Mouse (Mus musculus): ENCODE measurements around the gene Sema4c.

Sema4c gene

DNA sequence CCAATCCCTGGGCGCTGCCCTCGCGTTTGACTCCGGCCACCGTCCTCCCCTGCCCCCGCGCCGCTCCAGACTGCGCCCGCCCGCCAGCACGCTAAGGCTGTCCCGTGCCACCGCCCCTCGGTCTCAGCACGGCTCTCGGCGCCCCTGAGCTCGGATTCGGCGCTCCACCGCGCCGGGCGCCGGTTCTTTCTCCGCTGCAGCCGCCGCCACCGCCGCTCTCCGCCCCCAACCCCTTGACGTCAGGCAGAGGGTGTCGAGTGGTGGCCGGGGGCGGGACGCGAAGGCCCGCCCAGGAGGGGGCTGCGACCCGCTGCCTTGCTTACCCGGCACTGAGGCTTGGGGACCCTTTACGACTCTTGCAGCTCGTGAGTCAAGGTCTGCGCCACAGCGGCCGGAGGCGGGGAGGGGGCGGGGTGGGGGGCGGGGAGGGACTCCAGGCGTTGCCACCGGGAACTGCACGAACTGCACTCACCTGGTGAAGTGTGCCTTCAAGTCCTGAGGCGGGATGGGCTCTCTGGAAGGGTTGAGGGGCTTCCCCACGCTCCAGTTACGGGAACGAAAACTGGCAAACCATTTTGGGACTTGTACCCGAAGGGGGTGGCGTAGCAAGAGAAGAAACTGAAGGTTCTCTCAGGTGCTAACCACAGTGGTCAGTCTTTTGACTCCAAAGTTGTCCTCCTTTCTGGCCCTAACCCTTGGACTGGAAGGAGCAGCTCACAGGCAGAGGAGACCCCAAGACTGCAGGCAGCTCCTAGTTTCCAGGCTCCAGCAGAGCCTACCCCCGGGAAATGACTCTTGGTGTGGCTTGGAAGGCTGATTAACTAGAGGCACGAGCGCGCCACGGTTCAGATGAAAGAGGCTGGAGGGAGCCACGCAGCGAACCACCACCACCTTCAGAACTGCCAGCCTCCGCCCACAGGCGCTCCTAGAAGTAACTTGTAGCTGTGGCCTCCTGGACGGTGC lies at the start of gene Sema4c:
TSS of gene Sema4c (minus strand) at position 319 of the 963 bp plus-strand sequence.
- DNase-seq (ENCODE audit: low spot score): no peak

DNA sequence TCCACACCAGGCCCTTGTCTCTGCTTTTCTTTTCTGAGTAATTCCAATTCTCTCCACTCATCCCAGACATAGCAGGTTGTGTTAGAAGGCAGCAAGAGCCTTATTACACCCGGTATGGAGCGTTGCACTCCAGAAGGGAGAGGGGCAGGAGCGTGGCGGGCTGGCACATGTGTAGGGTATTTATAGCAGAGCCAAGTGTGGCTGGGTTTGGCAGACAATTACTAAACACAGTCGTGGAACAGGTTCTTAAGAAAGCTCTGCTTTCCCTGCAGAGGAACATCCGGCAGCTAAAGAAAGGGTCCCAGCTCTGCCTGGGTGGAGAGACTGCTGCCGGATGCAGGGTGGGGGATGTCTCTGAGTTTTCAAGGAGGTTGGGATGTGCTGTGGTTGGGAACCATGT lies 48.8 kb upstream of the Sema4c start:
- no peak for DNase-seq (ENCODE audit: low spot score)

DNA sequence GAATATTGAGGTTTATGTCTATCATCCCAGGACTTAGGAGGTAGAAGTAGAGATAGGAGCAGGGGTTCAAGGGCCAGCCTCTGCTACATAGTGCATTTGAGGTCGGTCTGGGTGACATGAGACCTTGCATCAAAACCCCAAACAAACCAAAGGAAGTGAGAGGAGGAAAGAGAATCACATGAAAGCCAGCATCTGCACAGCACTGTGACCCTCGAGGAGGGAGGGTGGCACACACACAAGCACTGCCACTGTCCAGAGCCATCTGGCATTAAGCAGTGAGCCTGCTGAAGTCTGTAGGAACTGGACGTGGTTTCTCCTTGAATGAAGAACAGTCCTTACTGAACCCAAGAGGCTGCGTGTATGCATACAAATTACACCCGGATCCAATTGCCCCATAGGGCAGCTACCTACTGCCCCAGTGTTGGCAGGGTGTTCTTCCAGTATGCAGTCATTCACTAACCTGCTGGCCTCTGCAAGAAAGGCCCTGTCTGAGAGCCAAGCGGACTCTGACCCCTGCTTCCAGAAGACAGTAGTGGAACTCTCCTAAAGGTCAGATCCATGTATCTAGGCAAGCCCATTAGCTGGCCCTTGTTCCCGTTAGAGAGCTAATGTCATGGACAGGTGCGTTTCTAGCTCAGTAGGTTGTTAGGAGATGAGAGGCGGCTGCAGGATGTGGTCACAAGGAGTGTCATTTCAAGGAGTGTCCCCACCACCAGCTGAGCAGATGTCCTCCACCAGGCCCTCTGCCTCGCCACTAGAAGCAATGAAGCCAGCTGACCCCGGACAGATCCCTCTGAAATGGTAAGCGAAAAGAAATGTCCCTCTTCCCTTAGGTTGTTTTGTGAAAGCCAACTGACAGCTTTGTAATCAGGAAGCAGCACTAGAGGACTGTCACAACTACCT lies 46.4 kb upstream of the Sema4c start:
- DNase-seq (ENCODE audit: low spot score): no peak

DNA sequence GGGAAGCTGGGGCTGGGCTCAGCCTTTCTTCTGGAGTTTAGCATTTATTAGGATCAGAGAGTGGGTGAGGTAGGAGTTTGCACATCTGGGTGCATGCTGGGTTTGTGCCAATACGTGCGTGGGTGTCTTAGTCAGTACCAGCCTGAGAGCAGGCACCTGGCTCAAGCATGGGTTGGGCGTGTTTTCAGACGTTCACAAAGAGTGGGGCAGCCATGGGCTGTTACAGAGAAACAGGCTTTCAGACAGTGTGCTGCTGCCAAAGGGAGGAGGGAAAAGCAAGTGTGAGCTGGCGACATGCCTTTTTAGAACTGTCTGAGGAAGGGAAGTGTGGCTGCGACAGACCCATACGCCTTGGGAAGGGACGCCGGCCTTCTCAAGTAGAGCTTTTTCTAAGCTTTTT lies 45.2 kb upstream of the Sema4c start:
- DNase-seq (ENCODE audit: low spot score): no peak

DNA sequence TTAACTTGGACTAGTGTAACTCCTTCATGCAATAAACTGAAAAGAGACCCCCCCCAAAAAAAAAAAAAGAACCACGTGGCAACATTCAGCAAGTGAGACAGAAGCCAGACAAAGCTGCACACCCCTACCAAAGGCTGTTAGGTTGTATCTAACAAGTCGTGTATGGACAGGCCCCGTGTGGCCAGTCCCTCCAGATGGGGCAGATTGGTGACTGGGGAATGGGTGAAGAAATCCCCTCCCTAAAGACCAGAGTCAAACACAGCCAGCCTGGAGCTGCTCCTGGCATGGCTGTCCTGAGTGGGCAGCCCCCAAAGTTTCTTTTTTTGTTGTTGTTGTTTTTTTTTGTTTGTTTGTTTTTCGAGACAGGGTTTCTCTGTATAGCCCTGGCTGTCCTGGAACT lies 44.1 kb upstream of the Sema4c start:
- DNase-seq (ENCODE audit: low spot score): no peak

DNA sequence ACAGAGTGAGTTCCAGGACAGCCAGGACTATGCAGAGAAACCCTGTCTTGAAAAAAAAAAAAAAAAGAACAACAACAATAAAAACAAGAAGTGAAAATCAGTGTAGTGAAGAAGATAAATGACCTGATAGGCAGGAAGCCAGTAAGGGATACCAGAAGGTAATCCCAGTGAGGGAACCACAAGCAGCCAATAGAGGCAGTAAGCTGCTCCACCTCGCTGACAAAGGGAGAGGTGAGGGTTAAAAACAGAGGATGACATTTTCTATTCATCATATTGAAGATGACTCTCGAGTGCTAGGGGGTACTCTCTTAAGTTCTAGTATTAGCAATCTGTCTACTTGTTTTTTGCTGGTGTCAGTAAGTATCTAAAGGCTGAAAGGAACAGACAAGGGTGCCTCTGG lies 40.3 kb upstream of the Sema4c start:
- no peak for DNase-seq (ENCODE audit: low spot score)

DNA sequence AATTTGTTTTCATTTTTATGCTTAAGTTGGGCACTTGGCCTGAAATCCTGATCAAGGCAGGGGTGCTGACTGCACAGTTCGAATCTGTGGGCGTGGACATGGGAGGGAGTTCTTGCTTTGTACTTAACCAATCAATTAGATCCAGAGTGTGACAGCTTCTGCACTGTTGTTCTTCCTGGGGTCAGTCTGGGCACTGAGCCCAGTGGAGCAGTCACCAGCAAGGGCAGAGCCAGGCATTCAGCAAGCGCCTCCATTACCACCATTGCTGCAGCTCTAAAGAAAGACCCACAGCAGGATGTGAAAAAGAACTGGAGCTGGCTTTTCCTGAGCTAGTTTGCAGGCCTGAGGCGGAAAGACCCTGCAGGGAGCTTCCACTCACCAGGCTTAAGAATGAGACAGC lies 38.0 kb upstream of the Sema4c start:
- no peak for DNase-seq (ENCODE audit: low spot score)

DNA sequence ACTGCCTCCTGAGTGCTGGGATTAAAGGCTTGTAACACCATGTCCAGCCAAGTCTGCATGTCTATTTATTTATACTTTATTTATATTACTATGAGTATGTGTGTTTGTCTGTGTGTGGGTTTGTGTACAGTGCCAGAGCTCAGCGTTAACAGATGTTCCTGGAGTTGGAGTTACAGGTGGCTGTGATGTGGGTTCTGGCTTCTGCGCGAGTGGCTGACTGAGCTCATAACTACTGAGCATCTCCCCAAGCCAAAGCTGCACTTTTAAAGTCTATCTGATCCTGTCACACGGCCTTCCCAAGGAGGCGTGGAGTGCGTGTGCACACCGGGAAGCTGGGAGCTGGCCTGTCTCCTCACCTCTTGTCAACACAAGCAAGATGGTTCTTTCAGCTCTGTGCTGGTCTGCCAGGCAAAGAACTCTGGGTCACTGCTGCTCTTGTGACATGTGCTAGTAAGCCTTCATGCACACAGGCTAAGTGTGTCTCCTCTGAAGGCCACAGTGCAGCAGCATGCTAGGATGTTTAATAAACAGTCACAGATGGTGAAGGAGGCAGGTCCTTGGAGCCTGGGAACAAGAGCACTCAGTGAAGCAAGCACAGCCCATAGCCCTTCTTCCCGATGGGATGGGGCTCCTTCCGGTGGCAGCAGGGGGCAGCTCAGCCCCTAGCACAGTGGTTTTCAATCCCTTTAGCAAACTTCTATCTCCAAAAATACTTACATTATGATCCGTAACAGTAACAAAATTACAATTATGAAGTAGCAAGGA lies 37.2 kb upstream of the Sema4c start:
- DNase-seq (ENCODE audit: low spot score): no peak

DNA sequence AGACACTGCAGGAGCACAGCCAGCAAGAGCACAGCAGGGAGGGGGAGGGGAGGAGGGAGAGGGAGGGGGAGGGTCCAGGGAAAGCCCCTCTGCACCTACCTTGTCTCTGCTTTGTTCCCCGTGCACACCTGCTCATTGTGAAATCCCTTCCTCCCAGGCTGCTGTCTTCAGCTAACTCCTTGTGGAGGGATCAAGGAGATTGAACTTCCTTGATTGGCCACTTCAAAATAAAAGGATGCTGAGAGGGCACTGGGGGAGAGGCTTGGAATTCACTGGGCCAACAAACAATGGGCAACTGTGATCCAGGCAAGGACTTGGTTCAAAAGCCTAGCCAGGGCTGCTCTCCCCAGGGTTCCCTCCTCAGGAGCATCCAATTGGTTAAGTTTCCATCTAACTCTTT lies 35.0 kb upstream of the Sema4c start:
- DNase-seq (ENCODE audit: low spot score): no peak

DNA sequence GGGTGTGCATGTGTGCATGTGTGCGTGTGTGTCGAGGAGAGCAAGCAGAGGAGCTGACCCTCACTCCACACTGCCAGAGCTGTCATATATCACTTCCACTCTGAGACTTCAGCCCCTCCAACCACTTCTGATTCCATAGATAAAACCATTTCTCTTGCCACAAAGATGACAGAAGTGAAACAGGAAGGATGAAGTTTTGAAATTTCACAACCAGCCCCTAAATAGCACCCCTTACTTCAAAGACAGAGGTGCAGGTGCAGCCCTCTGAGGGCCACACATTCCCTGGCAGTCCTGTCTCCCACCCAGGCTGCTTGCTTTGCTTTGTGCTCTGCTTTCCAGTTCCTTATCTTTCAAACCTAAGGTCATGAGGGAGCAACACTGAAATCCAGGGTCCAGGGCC lies 33.3 kb upstream of the Sema4c start:
- no peak for DNase-seq (ENCODE audit: low spot score)

DNA sequence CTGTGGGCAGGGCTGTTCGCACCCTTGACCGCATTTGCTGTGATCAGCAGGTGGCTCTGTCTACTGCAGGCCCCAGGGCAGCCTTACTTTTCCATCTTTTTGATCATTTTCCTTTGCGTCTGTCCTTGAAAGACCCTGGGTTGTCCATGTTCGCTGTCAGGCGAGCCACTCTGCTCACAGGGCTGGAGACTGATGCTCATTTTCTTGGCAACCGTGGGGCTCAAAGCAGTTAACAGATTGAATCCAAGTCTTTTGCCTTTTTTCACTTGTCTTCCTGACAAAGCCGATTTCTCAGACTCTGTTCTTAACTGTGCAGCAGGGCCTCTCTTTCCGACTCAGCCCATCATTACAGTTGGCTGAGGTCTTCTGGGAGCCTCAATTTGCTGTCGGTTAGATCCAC lies 32.5 kb upstream of the Sema4c start:
- no peak for DNase-seq (ENCODE audit: low spot score)

DNA sequence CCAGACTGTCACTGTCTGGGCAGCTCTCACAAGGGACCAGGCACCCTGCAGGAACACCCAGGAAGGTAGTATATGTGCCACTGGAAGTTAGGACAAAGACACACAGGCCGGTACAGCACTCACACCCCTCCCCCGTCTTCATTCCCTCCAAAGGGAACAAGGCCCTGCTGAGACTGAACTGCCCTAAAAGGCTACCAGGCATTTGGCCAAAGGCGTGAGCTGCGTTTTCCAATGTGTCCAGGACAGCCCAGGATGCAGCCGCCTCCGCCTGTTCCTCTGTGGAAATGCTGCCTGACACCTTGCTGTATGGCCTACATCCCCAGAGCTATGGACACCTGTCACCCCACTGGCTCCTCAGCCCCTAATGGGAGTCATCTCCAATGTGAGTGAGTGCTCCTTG lies 31.3 kb upstream of the Sema4c start:
- DNase-seq (ENCODE audit: low spot score): no peak

DNA sequence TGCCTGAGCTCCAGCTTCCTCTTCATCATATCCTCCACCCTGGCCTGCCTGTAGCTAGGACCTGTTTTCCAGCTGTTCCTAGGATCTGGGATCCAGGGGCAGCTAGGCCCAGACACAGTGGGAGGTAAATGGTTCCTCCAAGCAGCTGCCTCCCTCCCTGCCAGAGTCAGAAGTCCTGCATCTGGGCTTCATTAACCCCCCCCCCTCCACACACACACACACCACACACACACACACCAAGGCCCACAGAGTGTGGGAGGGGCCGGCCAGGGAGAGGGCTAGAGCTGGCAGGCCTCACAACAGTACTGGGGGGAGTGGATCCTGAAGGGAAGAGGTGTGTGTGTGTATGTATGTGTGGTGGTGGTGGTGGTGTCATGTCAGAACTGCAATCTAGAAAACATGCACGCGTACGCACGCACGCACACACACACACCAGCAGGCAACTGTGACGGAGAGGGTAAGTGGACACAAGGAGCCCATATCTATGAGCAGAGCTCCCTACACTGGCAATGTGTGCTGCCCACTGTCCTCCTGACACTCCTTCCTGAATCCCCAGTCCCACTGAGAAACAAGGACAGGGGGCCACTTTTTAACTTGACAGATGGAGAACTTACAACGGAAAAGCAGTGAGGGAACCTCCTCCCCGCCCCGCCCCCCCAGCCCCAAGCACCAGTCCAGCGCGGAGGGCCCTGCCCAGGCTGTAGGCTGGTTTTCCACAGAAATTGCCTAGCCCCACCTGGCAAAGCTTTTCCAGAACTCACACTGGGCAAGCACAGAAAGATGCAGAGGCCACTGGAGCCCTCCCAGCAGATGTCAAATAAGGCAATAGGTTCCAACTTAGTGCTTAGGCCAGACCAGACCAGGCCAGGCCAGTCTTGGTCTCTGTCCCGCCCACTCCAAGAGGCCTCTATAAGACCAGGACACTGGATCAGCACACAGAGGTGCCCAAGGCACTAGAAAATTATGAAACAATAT lies 30.6 kb upstream of the Sema4c start:
- DNase-seq (ENCODE audit: low spot score): no peak

DNA sequence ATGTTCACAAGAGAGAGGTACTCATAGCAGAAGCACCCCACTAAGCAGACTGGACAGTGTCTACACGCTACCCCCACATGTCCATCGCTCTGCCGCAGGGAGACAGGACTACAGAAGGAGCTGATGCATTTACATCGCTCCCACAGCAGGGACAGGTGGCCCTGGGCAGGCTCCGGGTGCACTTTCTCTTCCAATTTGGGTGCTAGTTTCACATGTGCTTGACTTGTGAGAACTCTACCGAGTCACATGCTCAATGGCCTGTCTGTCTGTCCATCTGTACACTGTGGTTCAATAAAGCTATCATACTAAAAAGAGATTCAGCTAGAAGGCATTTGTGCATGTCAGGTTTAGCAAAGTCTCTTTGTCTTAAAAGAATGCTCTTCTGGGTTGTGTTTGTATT lies 29.7 kb upstream of the Sema4c start:
- no peak for DNase-seq (ENCODE audit: low spot score)

DNA sequence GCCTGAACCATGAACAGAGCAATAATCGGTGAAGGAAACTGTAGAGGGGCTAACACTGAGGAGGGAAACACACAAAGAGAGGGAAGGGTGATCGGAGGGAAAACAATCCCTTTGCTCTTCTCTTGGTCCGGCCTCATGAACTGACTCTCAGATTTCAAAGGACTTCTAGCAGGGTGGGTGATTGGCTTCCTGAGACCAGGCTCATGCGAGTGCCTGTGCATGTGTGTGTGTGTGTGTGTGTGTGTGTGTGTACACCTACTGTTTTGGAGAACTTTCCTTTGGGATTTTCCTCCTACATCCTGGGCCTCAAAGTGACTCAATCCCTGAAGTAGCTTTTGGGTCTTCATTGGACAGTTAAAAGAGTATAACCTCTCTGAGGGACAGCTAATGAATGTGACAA lies 28.1 kb upstream of the Sema4c start:
- no peak for DNase-seq (ENCODE audit: low spot score)

DNA sequence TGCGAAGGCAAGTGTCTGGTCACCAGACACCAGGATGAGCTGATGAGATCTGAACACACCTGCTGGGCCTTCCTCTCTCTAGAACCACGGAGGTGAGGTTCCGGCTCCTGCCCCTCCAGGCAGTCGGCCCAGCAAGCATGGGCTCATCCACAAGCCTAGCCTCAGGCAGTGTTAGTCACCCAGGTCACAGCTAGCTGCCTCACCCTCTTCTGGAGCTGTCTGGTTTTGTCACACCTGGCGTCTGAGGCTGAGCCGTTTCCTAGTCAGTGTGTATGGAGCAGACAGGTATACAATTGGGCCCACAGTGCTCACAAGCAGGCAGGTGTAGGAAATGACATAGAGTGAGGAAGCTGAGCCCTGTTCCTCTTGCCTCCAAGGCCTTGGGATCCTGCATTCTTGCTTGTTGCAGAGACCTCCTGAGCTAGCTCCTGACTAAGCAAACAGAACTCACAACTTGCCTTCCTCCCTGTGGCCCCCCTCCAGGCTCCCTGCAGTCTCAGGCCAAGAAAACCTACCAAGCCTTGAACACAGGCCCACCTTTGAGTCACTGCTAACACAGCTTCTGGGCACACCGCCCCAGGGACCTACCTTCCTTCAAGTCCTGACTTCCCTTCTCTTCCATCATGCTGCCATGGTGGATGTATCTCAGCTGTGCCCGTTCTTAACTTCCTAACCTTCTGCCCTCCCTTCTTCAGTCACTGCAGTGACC lies 25.4 kb upstream of the Sema4c start:
- DNase-seq (ENCODE audit: low spot score): no peak

DNA sequence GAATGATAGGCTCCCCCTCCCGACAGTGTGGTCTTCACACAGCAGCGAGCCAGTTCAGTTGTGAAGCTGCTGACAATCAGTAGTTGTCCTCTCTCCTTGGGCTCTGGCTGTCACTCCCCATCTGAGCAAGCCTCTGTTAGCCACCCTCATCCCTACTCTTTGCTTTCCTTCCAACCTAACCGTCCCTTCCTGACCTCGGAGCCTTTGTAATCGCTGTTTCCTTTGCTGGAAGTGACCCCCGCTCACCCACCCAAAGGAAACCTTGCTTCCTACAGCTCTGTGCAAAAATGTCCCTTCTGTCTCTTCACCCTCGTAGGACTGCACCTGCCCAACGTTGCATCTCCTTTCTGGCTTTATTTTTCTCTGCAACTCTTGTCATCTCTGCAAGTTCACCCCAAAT lies 24.1 kb upstream of the Sema4c start:
- DNase-seq (ENCODE audit: low spot score): no peak

DNA sequence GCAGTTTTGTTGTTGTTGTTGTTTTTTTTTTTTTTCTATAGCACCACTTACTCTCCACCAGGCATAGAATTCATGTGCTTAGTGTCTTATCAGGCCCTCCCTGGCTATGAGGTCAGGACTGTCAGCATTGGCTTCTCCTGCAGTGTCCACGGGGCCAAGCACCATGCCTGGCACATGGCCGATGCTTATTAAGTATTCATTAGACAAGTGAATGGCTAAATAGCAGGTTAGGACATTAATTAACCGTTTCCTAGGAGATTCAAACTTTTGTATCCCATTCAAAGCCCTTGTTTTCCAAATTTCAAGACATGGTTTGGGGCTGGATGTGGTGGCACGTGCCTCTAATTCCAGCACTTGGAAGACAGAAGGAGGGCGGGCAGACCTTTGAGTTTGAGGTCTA lies 23.1 kb upstream of the Sema4c start:
- no peak for DNase-seq (ENCODE audit: low spot score)

DNA sequence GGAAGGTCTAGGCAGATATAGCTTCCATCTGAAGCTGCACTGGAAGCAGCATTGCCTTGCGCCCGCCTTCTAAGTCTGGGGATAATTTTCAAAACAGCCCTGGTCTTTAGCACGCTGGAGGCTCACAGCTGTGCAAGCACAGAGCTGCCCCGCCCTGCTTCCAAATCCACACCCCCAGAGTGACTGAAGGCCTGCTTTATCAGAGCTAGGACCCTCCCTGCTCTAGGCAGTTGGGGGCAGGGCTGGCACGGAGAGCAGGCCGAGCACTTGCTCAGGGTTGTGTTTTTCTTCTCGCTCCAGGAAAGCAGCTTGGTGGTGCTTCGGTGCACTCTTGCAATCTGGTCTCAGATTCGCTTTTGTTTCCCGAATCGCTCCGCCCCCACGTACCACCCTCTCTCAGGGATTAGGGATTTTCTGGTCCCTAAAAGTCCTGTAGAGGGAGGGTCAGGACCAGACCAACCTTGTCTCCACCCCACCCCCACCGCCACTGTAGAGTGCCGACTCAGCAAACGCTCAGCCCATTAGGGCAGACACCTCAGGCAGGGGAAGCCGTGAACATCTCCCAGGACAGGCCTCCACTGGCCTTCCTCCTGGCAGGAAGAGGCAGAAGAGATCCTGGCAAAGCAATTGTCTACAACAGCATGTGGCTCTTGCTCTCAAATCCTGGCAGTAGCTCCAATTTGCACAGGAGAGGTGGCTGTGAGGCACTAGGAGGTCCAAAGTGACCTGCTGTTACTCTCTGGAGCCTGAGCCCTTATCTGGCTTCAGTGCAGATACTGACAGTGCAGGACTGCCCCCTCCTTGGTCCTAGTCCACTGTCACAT lies 22.4 kb upstream of the Sema4c start:
- DNase-seq (ENCODE audit: low spot score): no peak

DNA sequence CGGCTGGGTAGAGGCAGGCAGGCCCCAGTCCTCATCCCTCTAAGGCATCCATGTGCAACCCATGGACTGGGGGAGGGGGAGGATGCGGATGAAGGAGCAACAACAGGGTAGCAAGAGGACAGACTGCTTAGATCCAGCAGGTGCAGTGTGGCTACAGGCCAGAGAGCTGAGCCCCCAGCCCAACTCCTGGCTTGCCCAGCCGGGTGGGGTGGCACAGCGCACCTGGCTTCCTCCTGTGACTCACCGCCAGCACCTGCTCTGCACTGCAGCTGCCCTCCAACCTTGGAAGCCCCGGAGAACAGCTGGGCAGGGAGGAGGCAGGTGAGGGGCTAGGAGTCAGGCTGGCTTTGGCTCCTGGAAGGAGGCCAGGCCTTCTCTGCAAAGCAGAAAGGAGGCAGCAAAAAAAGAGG lies 21.8 kb upstream of the Sema4c start:
- no peak for DNase-seq (ENCODE audit: low spot score)

All from urinary bladder, postnatal 10 days (tissue).